Mouse (Mus musculus): Measurements from ENCODE around the gene Cyp19a1. TPM values are rescaled to one million over a fixed set of nuclear protein-coding genes. Genes with fewer than 3 reads are reported as not detected.

Cyp19a1 gene
- polyA plus RNA-seq, 1 experiment from 2014 or later, result not detected

DNA sequence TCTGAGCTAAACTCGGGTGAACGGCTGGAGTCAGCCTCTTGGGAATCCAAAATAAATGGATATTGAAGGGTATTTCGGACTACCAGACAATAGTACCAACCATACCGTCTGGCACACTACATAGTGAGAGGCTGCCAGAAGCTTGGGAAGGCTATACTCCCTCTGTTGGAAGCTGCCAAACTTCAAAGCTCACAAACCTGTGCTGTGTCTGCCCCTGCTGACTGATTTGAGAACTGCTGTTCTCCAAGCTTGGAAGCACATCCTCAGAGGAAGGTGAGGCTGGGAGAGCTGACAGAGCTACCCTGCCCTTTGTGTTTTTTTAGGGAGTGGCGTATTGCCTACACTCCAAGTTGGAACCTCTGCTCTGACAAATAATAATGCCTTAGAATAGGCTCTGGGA lies 104.8 kb downstream of the Cyp19a1 start:
- no peaks in the 10 kb centered on the region for H3K9me3 ChIP-seq
- WGBS, result 74% methylated on average over 5 of the region's 5 CpGs
- ATAC-seq (replicated peaks), result no peak

DNA sequence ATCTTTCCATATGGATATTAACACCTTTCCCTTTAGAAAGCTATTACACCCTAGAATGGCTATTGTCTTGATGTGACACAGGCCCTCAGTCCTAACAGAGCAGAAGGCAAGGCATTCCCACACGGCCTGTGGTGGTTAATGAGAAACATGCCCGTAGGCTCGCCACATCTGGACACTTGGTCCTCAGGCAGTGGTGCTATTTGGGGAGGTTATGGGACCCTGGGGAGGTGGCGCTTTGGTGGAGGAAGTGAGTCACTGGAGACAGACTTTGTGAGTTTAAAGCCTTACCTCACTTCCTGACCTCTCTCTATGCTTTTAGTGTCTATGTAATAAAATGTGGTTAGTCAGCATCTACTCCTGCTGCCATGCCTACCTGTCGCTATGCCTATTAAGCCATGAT lies 114.2 kb downstream of the Cyp19a1 start:
- Histone ChIP-seq H3K27ac (no peak overlapping the region), H3K36me3 (replicated peaks) (no peaks in the 10 kb centered on the region), H3K4me1 (no peaks in the 10 kb centered on the region), H3K4me3 (no peak overlapping the region), H3K27me3 (replicated peaks) (no peaks in the 10 kb centered on the region), H3K9ac (no peak overlapping the region), H3K4me2 (no peak overlapping the region), H3K9me3 (no peaks in the 10 kb centered on the region)
- no peak for ATAC-seq (replicated peaks)
- WGBS, result 83% methylated on average over 5 of the region's 5 CpGs

More for the DNA sequence above, 104.8 kb downstream of the Cyp19a1 start:
- H3K4me3 ChIP-seq, result no peak overlapping the region
- no peaks in the 10 kb centered on the region for H3K4me1 ChIP-seq
- no peaks in the 10 kb centered on the region for H3K27me3 ChIP-seq (replicated peaks)
- H3K36me3 ChIP-seq (replicated peaks), result no peaks in the 10 kb centered on the region
- no peak overlapping the region for H3K9ac ChIP-seq
- H3K27ac ChIP-seq, result no peak overlapping the region
- no peak overlapping the region for H3K4me2 ChIP-seq

- H3K27me3 ChIP-seq (replicated peaks), result no peaks in the 10 kb centered on the region
- 96% methylated on average over 1 of the region's 1 CpGs for WGBS
- H3K9ac ChIP-seq, result no peak overlapping the region
- H3K4me3 ChIP-seq, result no peak overlapping the region
- no peaks in the 10 kb centered on the region for H3K36me3 ChIP-seq (replicated peaks)
- H3K4me1 ChIP-seq, result no peaks in the 10 kb centered on the region
- H3K27ac ChIP-seq, result no peak overlapping the region
- ATAC-seq (replicated peaks), result no peak
- H3K4me2 ChIP-seq, result no peak overlapping the region
- H3K9me3 ChIP-seq, result no peaks in the 10 kb centered on the region
These were observed 128.7 kb downstream of the Cyp19a1 start for GRCm38 (mm10) chr9:54139191-54139590.

Other genes starting within 250 kb of the Cyp19a1 start
- 0.27 TPM in 2 replicates for gene Tnfaip8l3, start 199.7 kb downstream of the Cyp19a1 start, polyA plus RNA-seq (2015; fragmentation: Nextera tagmentation; extraction: Ambion mirVana)
- 0.17 and 0.18 TPM in 2 replicates for gene Gldn, start 18.4 kb upstream of the Cyp19a1 start, polyA plus RNA-seq (2015; fragmentation: Nextera tagmentation; extraction: Ambion mirVana)
- 57.0 and 63.2 TPM in 2 replicates for gene Dmxl2, start 233.5 kb upstream of the Cyp19a1 start, polyA plus RNA-seq (2015; fragmentation: Nextera tagmentation; extraction: Ambion mirVana)

Data from midbrain, embryonic 15.5 days (tissue).